Comparison of ENCODE assay signal across 15 mouse cellular contexts in genomic region chr6:86103614-86104013, GRCm38 (mm10).
DNase-seq lines count a peak whose midpoint lies in the region; ATAC-seq and TF ChIP-seq lines count a peak whose summit lies in the region.
"Had no signal": no experiment of that assay in that cellular context is flagged by ENCODE, and none has a peak within 500 bp of the region (broad histone marks: within the 10 kb centered on the region; RNA-seq: fewer than 3 reads in every experiment).

No protein-coding gene starts in this region.

- no peak for TF ChIP-seq EP300 in liver, postnatal 0 days (IDR thresholded peaks at IDR 0.05; ENCODE audit: low read depth)
- TF ChIP-seq EP300 in MEL (IDR thresholded peaks at IDR 0.05; ENCODE audit: low read depth in 1 of 2, low read length in 2 of 2): peak in 1 of 2 experiments; percentile 71; a peak in 3 of 4 replicates

- H3K9ac ChIP-seq in forebrain, embryonic 13.5 days: no peak overlapping the region
- no peak overlapping the region for H3K9ac ChIP-seq in liver, embryonic 13.5 days
- no peak overlapping the region for H3K9ac ChIP-seq in liver, postnatal 0 days (replicated peaks)
- no peak overlapping the region for H3K9ac ChIP-seq in MEL (ENCODE audit: control insufficient read depth, low read depth, low read length, poor library complexity, severe bottlenecking)
- no peak overlapping the region for H3K9ac ChIP-seq in intestine, embryonic 15.5 days
- H3K9ac ChIP-seq: lung, embryonic 15.5 days had no signal

- no peak for DNase-seq in forebrain, embryonic 10.5 days (ENCODE audit: extremely low spot score, low spot score)
- DNase-seq in liver, embryonic 13.5 days: no peak
- DNase-seq in liver, postnatal 0 days: no peak
- peak; percentile 56 for DNase-seq in MEL (ENCODE audit: low read depth, low spot score)
- no peak for DNase-seq in embryo, embryonic 10 days (ENCODE audit: low spot score)
- DNase-seq: gastrocnemius, postnatal 14 days; kidney, adult 8-10 months; kidney, postnatal 25 days; spleen, adult 18-20 months; thymus, adult 18-20 months had no signal

- H3K27me3 ChIP-seq in forebrain, embryonic 13.5 days: no peaks in the 10 kb centered on the region
- no peaks in the 10 kb centered on the region for H3K27me3 ChIP-seq in forebrain, embryonic 10.5 days (ENCODE audit: poor library complexity, severe bottlenecking)
- no peaks in the 10 kb centered on the region for H3K27me3 ChIP-seq in liver, embryonic 13.5 days
- no peaks in the 10 kb centered on the region for H3K27me3 ChIP-seq in liver, postnatal 0 days (ENCODE audit: insufficient read depth, low read length)
- no peaks in the 10 kb centered on the region for H3K27me3 ChIP-seq in MEL (ENCODE audit: control insufficient read depth in 1 of 2, insufficient read depth in 2 of 2, low read length in 2 of 2)
- no peaks in the 10 kb centered on the region for H3K27me3 ChIP-seq in intestine, embryonic 15.5 days (replicated peaks)
- H3K27me3 ChIP-seq: lung, embryonic 15.5 days had no signal

- H3K27ac ChIP-seq in forebrain, embryonic 13.5 days: peak overlapping the region; percentile 84
- no peak overlapping the region for H3K27ac ChIP-seq in forebrain, embryonic 10.5 days
- H3K27ac ChIP-seq in liver, embryonic 13.5 days: no peak overlapping the region
- H3K27ac ChIP-seq in liver, postnatal 0 days (ENCODE audit: low read depth): no peak overlapping the region
- H3K27ac ChIP-seq in MEL (ENCODE audit: control insufficient read depth, low read depth, low read length): no peak overlapping the region
- no peak overlapping the region for H3K27ac ChIP-seq in intestine, embryonic 15.5 days
- H3K27ac ChIP-seq: lung, embryonic 15.5 days had no signal

- peaks cover 98% of the 10 kb centered on the region for H3K36me3 ChIP-seq in forebrain, embryonic 13.5 days (ENCODE audit: poor library complexity, severe bottlenecking)
- H3K36me3 ChIP-seq in forebrain, embryonic 10.5 days (replicated peaks): peaks cover 41% of the 10 kb centered on the region
- H3K36me3 ChIP-seq in liver, embryonic 13.5 days: peaks cover 100% of the 10 kb centered on the region
- peaks cover 54% of the 10 kb centered on the region for H3K36me3 ChIP-seq in liver, postnatal 0 days (replicated peaks; ENCODE audit: insufficient read depth, low read length)
- H3K36me3 ChIP-seq in MEL (ENCODE audit: control insufficient read depth in 1 of 2, insufficient read depth in 2 of 2, low read length in 2 of 2): peaks cover 9 to 31% of the 10 kb centered on the region in 2 experiments
- no peaks in the 10 kb centered on the region for H3K36me3 ChIP-seq in intestine, embryonic 15.5 days
- H3K36me3 ChIP-seq: lung, embryonic 15.5 days had no signal

- TF ChIP-seq POLR2A in MEL (IDR thresholded peaks at IDR 0.05; ENCODE audit: control insufficient read depth in 1 of 2, insufficient read depth in 1 of 2, low read depth in 1 of 2, low read length in 2 of 2, poor library complexity in 1 of 2): no peak

- H3K9me3 ChIP-seq in forebrain, embryonic 13.5 days (replicated peaks): no peaks in the 10 kb centered on the region
- no peaks in the 10 kb centered on the region for H3K9me3 ChIP-seq in forebrain, embryonic 10.5 days
- H3K9me3 ChIP-seq in liver, embryonic 13.5 days (replicated peaks): no peaks in the 10 kb centered on the region
- H3K9me3 ChIP-seq in liver, postnatal 0 days (ENCODE audit: low read length): no peaks in the 10 kb centered on the region
- no peaks in the 10 kb centered on the region for H3K9me3 ChIP-seq in MEL (replicated peaks; ENCODE audit: insufficient read depth, low read length)
- H3K9me3 ChIP-seq in intestine, embryonic 15.5 days: no peaks in the 10 kb centered on the region
- H3K9me3 ChIP-seq: lung, embryonic 15.5 days had no signal

- no peak overlapping the region for H3K4me3 ChIP-seq in forebrain, embryonic 13.5 days
- H3K4me3 ChIP-seq in forebrain, embryonic 10.5 days: no peak overlapping the region
- no peak overlapping the region for H3K4me3 ChIP-seq in liver, embryonic 13.5 days (replicated peaks)
- no peak overlapping the region for H3K4me3 ChIP-seq in liver, postnatal 0 days (ENCODE audit: low read depth, low read length)
- no peak overlapping the region for H3K4me3 ChIP-seq in MEL (ENCODE audit: control insufficient read depth in 1 of 2, insufficient read depth in 1 of 2, low read depth in 2 of 2, low read length in 2 of 2)
- H3K4me3 ChIP-seq in intestine, embryonic 15.5 days (replicated peaks): no peak overlapping the region
- H3K4me3 ChIP-seq: lung, embryonic 15.5 days; myocyte had no signal

- no peak for ATAC-seq in forebrain, embryonic 13.5 days
- ATAC-seq in liver, embryonic 13.5 days (ENCODE audit: low read depth): peak; percentile 27; the same call in 1 of the 2 replicates
- no peak for ATAC-seq in liver, postnatal 0 days
- peak; percentile 49 for ATAC-seq in megakaryocyte-erythroid progenitor cell, adult 5-6 weeks (replicated peaks; ENCODE audit: low FRiP score, low TSS enrichment, poor library complexity, severe bottlenecking)
- no peak for ATAC-seq in intestine, embryonic 15.5 days

- peaks cover 18% of the 10 kb centered on the region for H3K4me1 ChIP-seq in forebrain, embryonic 13.5 days
- peaks cover 11% of the 10 kb centered on the region for H3K4me1 ChIP-seq in forebrain, embryonic 10.5 days
- H3K4me1 ChIP-seq in liver, embryonic 13.5 days (replicated peaks): peaks cover 38% of the 10 kb centered on the region
- H3K4me1 ChIP-seq in liver, postnatal 0 days (ENCODE audit: insufficient read depth): no peaks in the 10 kb centered on the region
- peaks cover 0 to 8% of the 10 kb centered on the region in 2 experiments; a peak in 3 of 4 replicates for H3K4me1 ChIP-seq in MEL (ENCODE audit: control insufficient read depth in 1 of 2, insufficient read depth in 2 of 2, low read length in 2 of 2)
- H3K4me1 ChIP-seq in intestine, embryonic 15.5 days (replicated peaks): no peaks in the 10 kb centered on the region
- H3K4me1 ChIP-seq: lung, embryonic 15.5 days had no signal

- TF ChIP-seq RAD21 in MEL (IDR thresholded peaks at IDR 0.05; ENCODE audit: low read depth, low read length): no peak

- no peak for TF ChIP-seq CTCF in liver, postnatal 0 days (IDR thresholded peaks at IDR 0.05; ENCODE audit: low read depth)
- TF ChIP-seq CTCF in MEL (IDR thresholded peaks at IDR 0.05 in 2 of 3, conservative IDR thresholded peaks at IDR 0.05 in 1 of 3; ENCODE audit: control insufficient read depth in 1 of 3, insufficient read depth in 1 of 3, low read depth in 2 of 3, low read length in 3 of 3, poor library complexity in 1 of 3, severe bottlenecking in 1 of 3): no peak

- 82% methylated on average over 4 of the region's 4 CpGs for WGBS in forebrain, embryonic 13.5 days
- WGBS in forebrain, embryonic 10.5 days: 77% methylated on average over 4 of the region's 4 CpGs
- WGBS in liver, embryonic 13.5 days (ENCODE audit: insufficient replicate concordance): 24% methylated on average over 4 of the region's 4 CpGs
- 41% methylated on average over 4 of the region's 4 CpGs for WGBS in liver, postnatal 0 days (ENCODE audit: insufficient replicate concordance)
- WGBS in intestine, embryonic 15.5 days: 63% methylated on average over 4 of the region's 4 CpGs

- no peak overlapping the region for H3K4me2 ChIP-seq in forebrain, embryonic 13.5 days
- no peak overlapping the region for H3K4me2 ChIP-seq in liver, embryonic 13.5 days
- no peak overlapping the region for H3K4me2 ChIP-seq in liver, postnatal 0 days (ENCODE audit: low read depth, low read length)
- no peak overlapping the region for H3K4me2 ChIP-seq in intestine, embryonic 15.5 days (replicated peaks)
- H3K4me2 ChIP-seq: lung, embryonic 15.5 days had no signal

- no peaks in the 10 kb centered on the region for H3K79me2 ChIP-seq in MEL (ENCODE audit: control insufficient read depth, insufficient read depth, low read length, poor library complexity)

TF ChIP-seq in MEL, 35 proteins besides CTCF, POLR2A, EP300 and RAD21:
- no peak for TF ChIP-seq POLR2AphosphoS2 (IDR thresholded peaks at IDR 0.05; ENCODE audit: low read length)
- peak; percentile 83 for TF ChIP-seq GATA1 (IDR thresholded peaks at IDR 0.05; ENCODE audit: low read depth, low read length)
- TF ChIP-seq UBTF (IDR thresholded peaks at IDR 0.05; ENCODE audit: borderline replicate concordance, insufficient read depth, low read depth, low read length): no peak
- TF ChIP-seq USF1 (IDR thresholded peaks at IDR 0.05; ENCODE audit: low read depth, low read length): no peak
- TF ChIP-seq KAT2A (conservative IDR thresholded peaks at IDR 0.05; ENCODE audit: low read depth, low read length): no peak
- TF ChIP-seq JUND (IDR thresholded peaks at IDR 0.05; ENCODE audit: low read depth, low read length): no peak
- no peak for TF ChIP-seq BHLHE40 (IDR thresholded peaks at IDR 0.05; ENCODE audit: borderline replicate concordance, low read depth, low read length)
- no peak for TF ChIP-seq CHD2 (IDR thresholded peaks at IDR 0.05; ENCODE audit: low read length)
- peak; percentile 50 for TF ChIP-seq TAL1 (IDR thresholded peaks at IDR 0.05; ENCODE audit: low read length)
- TF ChIP-seq MXI1 (IDR thresholded peaks at IDR 0.05; ENCODE audit: low read depth, low read length): no peak
- TF ChIP-seq TCF12 (IDR thresholded peaks at IDR 0.05; ENCODE audit: low read depth, low read length): peak; percentile 89
- TF ChIP-seq ETS1 (IDR thresholded peaks at IDR 0.05; ENCODE audit: low read depth, low read length): 0 out of 2 replicates have a peak, but pooled peaks have one; percentile 18
- no peak for TF ChIP-seq NELFE (IDR thresholded peaks at IDR 0.05; ENCODE audit: low read depth, low read length)
- TF ChIP-seq RCOR1 (IDR thresholded peaks at IDR 0.05; ENCODE audit: low read depth, low read length): peak; percentile 85
- TF ChIP-seq ZC3H11A (IDR thresholded peaks at IDR 0.05; ENCODE audit: low read depth, low read length): no peak
- TF ChIP-seq POLR2AphosphoS5 (IDR thresholded peaks at IDR 0.05; ENCODE audit: borderline replicate concordance, low read depth, low read length): no peak
- TF ChIP-seq SMC3 (IDR thresholded peaks at IDR 0.05; ENCODE audit: low read depth, low read length): no peak
- TF ChIP-seq MAFK (IDR thresholded peaks at IDR 0.05; ENCODE audit: borderline replicate concordance, low read depth, low read length): no peak

Comparison
In these comparisons a context has a peak if more than half of its experiments do, and no peak if none do; other contexts are left out.
1. ATAC-seq: peak in liver, embryonic 13.5 days (single experiment) and megakaryocyte-erythroid progenitor cell, adult 5-6 weeks (single experiment); none in forebrain, embryonic 13.5 days (single experiment), liver, postnatal 0 days (single experiment) and intestine, embryonic 15.5 days (single experiment).